Mouse (Mus musculus): ENCODE results near the gene Fam208b.

Gene Fam208b

GRCm38 (mm10) chr13:3610795-3611438 lies at the start of gene Fam208b:
Gene Fam208b (minus strand): TSS chr13:3611108.
- peak; percentile 99 for DNase-seq

DNA sequence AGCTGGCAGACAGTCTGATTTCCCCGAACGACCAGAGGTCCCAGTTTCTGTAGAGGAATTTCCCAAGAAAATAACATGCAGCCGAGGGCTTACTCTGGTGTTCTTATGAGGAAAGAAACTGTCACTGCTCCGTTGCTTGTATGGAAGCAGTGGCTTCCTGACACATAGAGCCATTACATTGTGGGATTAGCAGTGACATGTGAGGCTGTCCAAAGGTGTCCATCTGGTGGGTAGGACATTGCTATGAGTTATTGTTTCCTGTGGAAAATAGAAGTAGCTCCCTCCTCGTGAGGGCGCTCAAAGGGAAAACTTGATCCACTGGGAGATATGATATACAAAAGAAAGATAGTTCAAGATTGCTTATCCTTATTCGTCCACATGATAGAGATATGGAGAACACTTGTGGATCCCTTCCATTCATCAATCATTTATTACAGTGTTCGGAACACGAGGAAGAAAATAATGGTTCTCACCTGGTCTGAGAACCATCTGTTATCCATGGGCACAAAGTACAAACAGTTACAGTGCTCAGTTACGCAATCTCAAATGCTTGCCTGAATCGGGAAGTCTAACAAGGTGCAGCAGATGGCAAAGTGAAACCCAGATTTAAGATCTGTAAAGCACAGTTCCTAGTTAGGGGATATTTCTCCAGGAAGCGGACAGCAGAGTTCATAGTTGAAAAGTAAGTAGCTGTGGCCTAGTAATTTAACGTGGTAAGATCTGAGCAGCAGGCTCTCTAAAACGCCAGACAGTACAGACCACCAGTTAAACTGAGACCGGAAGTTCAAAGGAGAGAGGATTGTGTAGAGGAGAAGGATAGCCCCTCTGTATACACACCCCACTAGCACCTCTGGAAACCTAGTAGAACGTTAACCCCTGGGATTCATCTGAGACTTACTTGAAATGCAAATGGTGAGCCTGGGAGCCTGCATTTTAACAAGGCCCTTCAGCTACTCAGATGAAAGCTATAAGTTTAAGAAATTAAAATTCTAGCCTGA lies 48.6 kb upstream of the Fam208b start:
- DNase-seq: no peak

- DNase-seq: peak; percentile 25
Measured at GRCm38 (mm10) chr13:3654432-3654831, 43.5 kb upstream of the Fam208b start.

DNA sequence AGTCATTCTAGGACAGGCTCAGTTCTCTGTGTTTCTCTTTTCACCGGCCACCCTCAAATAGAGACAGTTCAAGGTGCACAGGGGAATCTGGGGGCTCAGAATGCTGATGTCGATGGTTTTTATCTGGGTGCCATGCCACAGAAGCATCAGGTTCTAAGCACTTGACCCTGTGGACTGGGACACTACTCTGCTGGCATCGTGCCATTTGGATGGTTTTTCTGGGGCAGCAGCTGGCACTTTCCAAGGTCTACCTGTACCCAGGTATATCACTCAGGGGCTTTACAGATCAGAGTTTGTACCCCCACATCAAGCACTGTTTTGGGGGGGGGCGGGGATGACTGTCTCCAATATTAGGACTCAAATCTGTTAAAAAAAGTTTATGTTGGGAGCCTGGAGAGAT lies 39.7 kb upstream of the Fam208b start:
- no peak for DNase-seq

DNA sequence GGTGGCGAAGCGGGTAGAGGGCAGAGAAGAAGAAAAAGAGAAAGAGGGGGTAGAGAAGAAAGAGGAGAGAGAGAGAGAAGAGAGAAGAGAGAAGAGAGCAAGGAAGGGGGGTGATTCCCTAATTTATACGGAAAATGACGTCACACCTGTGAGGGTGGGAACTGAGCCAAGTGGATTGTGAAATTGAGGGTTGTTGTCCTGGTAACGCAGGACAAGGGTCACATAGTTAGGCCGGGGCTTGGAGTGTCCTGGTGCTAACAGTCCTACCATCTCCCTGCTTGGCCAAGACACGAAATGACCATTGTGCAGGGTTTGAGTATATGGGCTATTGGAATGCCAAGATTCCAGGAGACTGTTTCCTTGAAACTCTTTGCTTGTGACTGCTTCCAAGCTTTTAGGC lies 35.7 kb upstream of the Fam208b start:
- no peak for DNase-seq

- no peak for DNase-seq
Measured at GRCm38 (mm10) chr13:3645919-3646318, 35.0 kb upstream of the Fam208b start.

DNA sequence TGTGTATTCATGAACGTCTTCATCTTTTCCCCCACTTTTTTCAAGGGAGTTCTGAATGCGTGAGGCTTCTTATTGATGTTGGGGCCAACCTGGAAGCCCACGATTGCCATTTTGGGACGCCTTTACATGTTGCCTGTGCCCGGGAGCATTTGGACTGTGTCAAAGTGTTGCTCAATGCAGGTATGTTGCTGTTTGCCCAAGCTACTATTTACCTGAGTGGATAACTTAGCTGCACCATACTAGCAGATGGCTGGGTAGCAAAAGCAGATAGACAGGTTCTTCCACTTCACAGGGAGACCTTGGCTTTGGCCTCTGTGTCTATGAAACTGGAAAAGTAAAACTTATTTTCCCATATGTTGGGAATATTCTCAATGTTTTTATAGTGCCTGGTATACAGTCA lies 34.0 kb upstream of the Fam208b start:
- DNase-seq: no peak

DNA sequence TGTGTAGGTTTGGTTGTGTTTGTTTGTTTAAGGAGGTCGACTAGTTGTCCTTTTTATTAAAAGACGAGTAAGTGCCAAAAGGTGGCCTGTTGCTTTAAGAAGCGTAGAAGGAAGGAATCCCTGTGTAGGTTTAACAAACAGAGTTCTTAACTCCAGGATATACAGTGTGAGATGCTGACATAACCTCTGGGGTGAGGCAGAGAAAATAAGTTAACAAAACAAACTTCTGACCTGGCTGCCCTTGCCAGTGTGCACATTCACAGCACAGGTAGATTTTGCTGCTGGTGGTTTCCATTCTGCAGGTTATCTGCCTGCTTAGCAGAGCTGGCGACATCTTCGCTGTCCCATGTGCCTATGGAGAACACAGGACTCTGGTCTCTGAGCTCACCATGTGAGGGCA lies 31.6 kb upstream of the Fam208b start:
- DNase-seq: no peak

GRCm38 (mm10) chr13:3642049-3642448 lies 31.1 kb upstream of the Fam208b start:
- DNase-seq: no peak

DNA sequence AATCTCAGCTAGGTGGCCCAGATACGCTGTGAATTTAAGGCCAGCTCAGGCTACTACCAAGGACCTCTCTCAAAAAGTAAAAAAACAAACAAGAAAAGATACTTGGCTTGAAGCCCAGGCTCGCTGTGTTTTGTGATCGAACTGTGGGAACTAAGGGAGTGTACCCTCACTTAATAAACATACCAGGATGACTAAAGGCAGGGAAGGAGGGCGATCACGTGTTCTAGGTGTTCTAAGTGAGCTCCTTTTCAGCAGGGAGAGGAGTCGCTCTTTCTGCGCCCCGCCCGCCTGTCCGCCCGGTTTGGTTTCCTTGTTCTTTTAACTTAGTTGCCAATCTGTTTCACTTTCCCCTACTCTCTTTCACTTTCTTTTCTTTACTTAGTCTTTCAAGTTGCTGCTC lies 25.9 kb upstream of the Fam208b start:
- no peak for DNase-seq

- DNase-seq: no peak
Measured at GRCm38 (mm10) chr13:3635076-3635475, 24.2 kb upstream of the Fam208b start.

DNA sequence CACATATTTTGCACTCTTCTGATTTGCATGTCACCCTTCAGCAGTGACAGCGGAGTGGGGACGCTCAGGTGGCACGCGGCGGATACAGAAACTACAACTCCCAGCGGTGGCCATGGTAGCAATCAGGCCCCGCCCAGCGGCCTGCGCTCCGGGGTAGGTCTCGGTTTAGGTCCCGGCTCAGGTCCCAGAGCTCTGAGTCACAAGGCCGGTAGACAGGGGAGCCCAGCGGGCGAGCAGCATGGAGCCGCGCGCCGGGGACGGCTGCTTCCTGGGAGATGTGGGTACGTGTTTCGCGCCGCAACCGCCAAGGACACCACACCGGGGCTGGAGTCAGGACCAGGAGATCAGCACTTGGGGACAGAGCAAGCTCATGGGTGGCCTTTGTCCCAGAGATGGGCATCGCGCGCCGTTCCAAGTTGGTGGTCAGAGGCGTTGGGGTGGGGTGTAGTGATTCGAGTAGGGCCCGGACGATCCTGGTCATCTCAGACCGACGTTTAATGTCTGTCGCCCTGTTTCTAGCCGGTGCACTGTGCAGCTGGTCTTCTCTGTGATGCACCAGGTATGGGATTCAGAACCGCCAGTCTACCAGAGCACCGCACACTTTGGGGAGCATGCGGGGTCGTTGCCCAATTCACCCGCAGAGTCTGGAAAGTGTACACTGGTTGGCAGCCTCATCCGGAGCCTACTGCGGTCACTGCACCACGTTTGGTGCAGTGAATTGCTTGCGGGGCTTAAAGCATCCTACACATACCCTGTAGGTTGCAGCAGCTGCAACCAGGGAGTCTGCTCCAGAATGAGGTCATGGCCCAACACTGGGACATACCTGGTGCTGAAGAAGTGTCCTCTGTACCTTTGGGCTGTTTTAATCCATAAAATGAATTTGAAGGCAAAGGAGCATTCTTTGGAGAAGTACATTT lies 23.2 kb upstream of the Fam208b start, which contains the start of gene Asb13:
Gene Asb13 (plus strand): TSS at position 138 of the 917 bp plus-strand sequence.
- DNase-seq: peak; percentile 86

DNA sequence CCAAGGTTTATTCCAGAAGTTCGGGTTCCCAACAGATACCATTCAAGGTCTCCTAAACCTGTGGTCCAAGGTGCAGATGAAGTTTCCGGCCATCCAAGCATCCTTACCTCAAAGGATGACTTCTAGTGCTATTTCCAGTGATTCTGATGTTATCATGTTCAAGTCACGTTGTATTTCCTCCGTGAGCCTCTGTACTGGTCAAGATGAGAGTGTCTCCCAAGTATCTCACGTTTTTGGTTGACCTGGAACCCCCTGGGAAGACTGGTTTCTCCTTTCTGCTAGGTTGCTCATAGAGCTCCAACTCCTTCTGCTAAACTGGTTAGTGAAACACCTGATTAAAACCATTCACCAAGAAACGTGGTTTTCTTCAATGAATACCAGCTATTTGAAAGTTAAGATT lies 22.2 kb upstream of the Fam208b start:
- DNase-seq: no peak

DNA sequence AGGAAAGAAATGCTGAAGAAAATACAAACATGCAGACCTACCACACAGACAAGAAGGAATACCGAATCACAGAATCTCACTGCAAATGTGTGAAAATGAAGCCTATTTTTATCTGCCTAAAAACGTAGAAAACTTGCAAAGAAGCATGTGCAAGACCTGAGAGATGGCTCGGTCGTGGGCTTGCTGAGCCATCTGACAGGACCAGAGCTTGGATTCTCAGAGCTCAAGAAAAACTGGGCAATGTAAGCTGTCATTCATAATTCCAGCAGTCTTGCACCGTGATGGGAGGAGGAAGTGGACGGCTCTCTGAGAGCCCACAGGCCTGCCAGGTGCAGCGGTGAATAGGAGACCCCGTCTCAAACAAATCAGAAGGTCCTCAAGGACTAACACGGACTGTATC lies 21.6 kb upstream of the Fam208b start:
- no peak for DNase-seq

- DNase-seq: no peak
Measured at GRCm38 (mm10) chr13:3628102-3628501, 17.2 kb upstream of the Fam208b start.

DNA sequence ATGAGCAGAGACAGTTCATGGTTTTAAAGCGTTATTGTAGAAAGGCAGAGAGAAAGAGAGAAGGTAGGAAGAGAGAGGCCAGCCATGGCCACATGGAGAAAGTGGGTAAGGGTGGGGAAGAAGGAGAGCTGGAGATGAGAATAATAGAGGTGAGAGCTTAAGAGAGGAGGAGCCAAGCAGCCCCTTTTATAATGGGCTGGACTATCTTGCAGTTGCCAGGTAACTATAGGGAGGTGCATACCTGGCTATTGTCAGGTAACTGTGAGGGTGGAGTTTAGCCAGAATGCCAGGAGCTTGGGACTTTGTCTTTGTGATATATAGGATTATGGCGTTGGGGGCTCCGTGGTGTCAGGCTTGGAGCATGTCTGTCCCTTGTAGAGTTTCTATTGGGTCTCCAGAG lies 16.2 kb upstream of the Fam208b start:
- DNase-seq: no peak

DNA sequence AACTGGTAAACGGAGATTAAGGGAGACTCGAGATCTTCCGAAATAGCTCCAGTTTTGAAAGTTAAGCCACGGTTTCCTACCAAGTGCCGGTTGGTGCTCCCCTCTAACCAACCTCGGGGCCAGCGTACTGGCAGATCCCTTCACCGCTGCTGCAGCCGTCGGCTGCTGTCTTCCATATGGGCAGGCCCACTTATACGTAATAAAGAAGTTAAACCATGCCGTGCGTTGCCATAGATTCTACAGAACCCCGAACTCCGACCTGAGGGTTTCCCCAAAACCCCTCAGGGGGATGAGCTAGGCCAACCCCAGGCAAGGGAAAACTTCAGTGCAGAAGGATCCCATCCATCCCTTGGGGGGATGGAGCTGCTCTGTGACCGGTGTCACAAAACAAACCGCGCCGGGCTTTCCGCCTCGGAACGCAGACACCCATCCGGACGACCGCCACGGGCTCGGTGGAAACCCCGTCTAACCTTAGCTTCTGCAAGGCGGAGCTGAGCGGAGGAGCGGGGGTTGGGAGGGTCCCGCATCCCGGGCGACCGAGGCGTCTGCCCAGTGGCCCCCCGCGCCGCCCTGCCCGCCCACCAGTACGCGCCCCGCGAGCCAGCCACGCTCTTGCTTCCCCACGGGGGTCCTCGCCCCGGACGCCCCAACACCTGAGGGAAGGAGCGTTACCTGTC lies 652 bp downstream of the Fam208b start:
- no peak for DNase-seq

- DNase-seq: no peak
Measured at GRCm38 (mm10) chr13:3609780-3610117, 1.2 kb downstream of the Fam208b start.

DNA sequence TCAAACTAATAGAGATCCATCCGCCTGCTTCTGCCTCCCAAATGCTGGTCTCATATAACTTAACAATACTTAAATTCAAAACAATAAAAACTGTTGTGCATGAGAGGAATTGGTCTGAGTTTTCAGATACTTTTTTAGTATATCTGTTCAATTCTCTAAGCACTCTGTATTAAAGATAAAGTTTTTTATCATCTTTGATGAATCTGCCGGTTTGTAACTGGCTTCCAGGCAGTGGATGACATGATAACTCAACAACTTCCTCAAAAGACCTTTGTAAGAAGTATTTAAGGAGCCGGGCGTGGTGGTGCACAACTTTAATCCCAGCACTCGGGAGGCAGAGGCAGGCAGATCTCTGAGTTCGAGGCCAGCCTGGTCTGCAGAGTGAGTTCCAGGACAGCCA lies 14.7 kb downstream of the Fam208b start:
- DNase-seq: no peak

DNA sequence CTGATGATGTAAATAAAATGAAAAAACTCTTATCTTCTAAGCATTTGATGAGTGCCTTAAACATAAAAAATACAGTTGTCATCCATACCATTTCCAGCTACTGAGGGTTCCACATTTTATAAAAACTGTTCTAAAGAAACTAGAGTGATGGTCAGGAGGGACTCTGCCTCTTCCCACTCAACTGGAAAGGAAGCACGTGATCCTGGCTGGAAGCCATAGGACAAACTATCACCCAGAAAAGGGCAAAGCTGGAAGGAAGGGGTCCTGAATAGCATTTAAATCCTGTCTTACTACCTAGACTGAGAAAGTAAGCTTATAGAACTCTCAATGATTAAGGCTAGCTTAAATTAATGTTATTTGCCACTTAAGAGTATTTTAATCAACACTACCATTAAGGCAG lies 16.6 kb downstream of the Fam208b start:
- no peak for DNase-seq

DNA sequence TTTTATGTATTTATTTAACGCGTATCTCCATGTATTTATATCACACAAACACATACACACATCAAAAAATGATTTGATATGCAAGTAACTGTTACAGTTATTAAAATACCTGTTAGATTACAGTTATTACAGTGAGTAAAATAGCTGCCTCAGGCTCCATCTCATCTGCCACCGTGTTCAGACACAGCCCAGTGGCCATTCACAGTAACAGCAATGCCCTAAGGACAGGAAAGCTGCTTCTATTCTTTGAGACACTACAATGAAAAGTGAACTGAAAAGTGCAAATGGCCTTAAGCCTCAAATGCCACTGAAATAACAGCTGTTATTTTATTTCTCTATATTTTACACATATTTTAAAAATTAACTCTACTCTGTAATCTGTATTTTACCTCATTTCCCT lies 20.1 kb downstream of the Fam208b start:
- no peak for DNase-seq

DNA sequence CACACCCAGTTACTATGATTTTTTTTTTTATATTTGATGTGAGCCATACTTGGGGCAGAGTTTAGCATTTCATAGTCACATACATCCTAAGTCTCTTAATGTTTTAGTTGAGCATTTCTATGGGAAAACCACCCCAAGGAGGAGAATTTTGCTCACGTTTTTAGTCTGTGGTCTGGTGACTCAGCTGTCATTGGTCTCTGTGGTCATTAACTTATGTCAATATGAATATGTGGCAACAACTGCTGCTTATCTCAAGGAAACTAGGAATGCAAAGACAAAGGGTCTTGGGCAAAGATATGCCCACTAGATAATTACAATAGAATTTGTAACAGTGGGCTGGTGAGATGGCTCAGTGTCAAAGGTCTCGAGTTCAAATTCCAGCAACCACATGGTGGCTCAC lies 47.0 kb downstream of the Fam208b start:
- DNase-seq: no peak

- DNase-seq: no peak
Measured at GRCm38 (mm10) chr13:3563130-3563529, 47.8 kb downstream of the Fam208b start.
